Mouse (Mus musculus) embryonic facial prominence, embryonic 14.5 days (tissue): ENCODE measurements around the gene Atp9a. TPM values are rescaled to one million over a fixed set of nuclear protein-coding genes. Genes with fewer than 3 reads are reported as not detected.
A peak's percentile ranks its signal among the peaks of the same experiment; 100 is the strongest.

Source experiments
- ATAC-seq: fragments of 200-750 bp; cut with Nextera tagmentation; 2 replicates; pipeline ENCODE4 v1.8.0; 2017; ENCODE audit warnings: low read depth, moderate number of reproducible peaks, moderate TSS enrichment
- DNase-seq: peaks from one replicate; pipeline ENCODE4 v3.0.0-alpha.2; 2015; ENCODE audit warnings: low spot score
- H3K27ac ChIP-seq: fragments of 300-500 bp; sonication (generic); replicated peaks from 2 replicates; pipeline ENCODE4 v1.5.1; 2014; ENCODE audit warnings: low read depth, mild to moderate bottlenecking, low read length, moderate library complexity
- H3K27me3 ChIP-seq: fragments of 300-500 bp; sonication (generic); replicated peaks from 2 replicates; pipeline ENCODE4 v1.6.1; 2014; ENCODE audit warnings: low read length; ENCODE audit not compliant: control insufficient read depth, insufficient read depth
- H3K36me3 ChIP-seq: fragments of 300-500 bp; sonication (generic); 2 replicates; pipeline ENCODE4 v1.6.1; 2014; ENCODE audit warnings: low read length, mixed read lengths; ENCODE audit not compliant: control insufficient read depth, insufficient read depth
- H3K4me1 ChIP-seq: fragments of 300-500 bp; sonication (generic); 2 replicates; pipeline ENCODE4 v1.6.1; 2014; ENCODE audit warnings: antibody characterized with exemption, low read length; ENCODE audit not compliant: control insufficient read depth, insufficient read depth
- H3K4me2 ChIP-seq: fragments of 300-500 bp; sonication (generic); 2 replicates; pipeline ENCODE4 v1.6.1; 2014; ENCODE audit warnings: low read depth, mild to moderate bottlenecking, low read length, moderate library complexity, mixed read lengths
- H3K4me3 ChIP-seq: fragments of 300-500 bp; sonication (generic); 2 replicates; pipeline ENCODE4 v1.5.1; 2014; ENCODE audit warnings: low read depth, mild to moderate bottlenecking, low read length
- H3K9ac ChIP-seq: fragments of 300-500 bp; sonication (generic); 2 replicates; pipeline ENCODE4 v1.6.1; 2014; ENCODE audit warnings: low read depth, mild to moderate bottlenecking, low read length, moderate library complexity, mixed read lengths
- H3K9me3 ChIP-seq: fragments of 300-500 bp; sonication (generic); 2 replicates; pipeline ENCODE4 v1.6.1; 2016; ENCODE audit warnings: low read length; ENCODE audit not compliant: control insufficient read depth
- WGBS: fragments of 180-500 bp; shearing (Covaris S2); extraction: QIAGEN DNeasy Blood & Tissue Kit; methylation state at CpG from one replicate; pipeline ENCODE4 v1.1.7; 2014; 5-methylcytosine and 5-hydroxymethylcytosine counted together
- polyA plus RNA-seq: library from polyadenylated mRNA; unstranded; fragments of >200 nt; fragmentation: Nextera tagmentation; extraction: Ambion mirVana; gene quantifications from 2 replicates; pipeline ENCODE4 v1.2.1, GENCODE M21; 2014

Gene Atp9a
- polyA plus RNA-seq, 1 experiment from 2014 or later = 28.7 TPM

DNA sequence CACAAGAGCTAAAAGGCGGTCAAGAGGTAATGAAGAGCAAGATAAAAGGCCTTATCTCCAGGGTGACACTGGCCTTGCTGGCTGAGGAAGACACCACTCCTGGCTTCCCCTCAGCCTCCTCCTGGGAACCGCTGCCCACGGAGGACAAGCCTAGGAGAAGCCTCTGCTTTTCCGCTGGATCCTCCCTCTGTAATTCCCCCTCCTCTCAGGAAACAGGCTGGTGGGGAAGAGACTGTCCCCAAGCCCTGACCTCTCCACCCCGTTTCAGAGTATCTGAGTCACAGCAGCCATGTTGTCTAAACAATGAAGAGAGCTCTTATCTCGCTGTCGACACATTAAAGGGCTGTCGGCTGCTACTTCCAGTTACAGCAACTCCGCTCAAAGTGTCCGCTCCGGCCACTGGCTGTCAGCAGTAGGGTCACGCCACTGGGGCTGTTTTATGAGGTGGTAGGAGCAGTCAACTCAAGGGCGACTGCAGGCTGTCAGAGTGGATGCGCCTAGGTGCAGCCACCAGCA is 108.8 kb downstream of the Atp9a start:
- no peak overlapping the region for H3K4me3 ChIP-seq

DNA sequence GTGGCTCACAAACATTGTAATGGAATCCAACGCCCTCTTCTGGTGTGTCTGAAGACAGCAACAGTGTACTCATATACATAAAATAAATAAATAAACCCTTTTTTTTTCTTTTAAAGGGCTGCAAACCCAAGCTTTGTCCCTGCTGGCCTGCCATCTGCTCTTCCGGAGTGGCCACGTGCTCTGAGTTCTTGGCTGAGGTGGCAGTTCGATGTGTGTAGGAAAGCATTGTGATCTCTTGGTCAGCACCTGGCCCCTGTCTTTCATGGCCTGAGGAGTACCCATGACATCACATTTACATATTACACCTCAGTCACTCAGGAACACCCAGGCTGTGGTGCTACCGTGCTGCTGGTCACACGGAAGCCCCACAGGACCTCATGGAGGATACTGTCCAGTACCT is 109.7 kb downstream of the Atp9a start:
- WGBS = 80% methylated on average over 6 of the region's 6 CpGs
- no peak overlapping the region for H3K4me3 ChIP-seq
- peaks cover 10% of the 10 kb centered on the region for H3K4me1 ChIP-seq
- H3K27ac ChIP-seq = no peak overlapping the region
- 0 out of 2 replicates have a peak, but pooled peaks cover 10% of the 10 kb centered on the region for H3K36me3 ChIP-seq
- H3K9me3 ChIP-seq = no peaks in the 10 kb centered on the region
- DNase-seq = no peak
- no peak for ATAC-seq
- no peak overlapping the region for H3K4me2 ChIP-seq
- H3K27me3 ChIP-seq = no peaks in the 10 kb centered on the region
- H3K9ac ChIP-seq = no peak overlapping the region

More for the DNA sequence above, 108.8 kb downstream of the Atp9a start:
- ATAC-seq (no peak), DNase-seq (no peak)
- H3K27me3 ChIP-seq = no peaks in the 10 kb centered on the region
- no peak overlapping the region for H3K4me2 ChIP-seq
- H3K36me3 ChIP-seq = peaks cover 14% of the 10 kb centered on the region; the same call in 1 of the 2 replicates
- no peak overlapping the region for H3K9ac ChIP-seq
- no peak overlapping the region for H3K27ac ChIP-seq
- peaks cover 2% of the 10 kb centered on the region; the same call in 1 of the 2 replicates for H3K4me1 ChIP-seq
- no peaks in the 10 kb centered on the region for H3K9me3 ChIP-seq
- 50% methylated on average over 14 of the region's 14 CpGs for WGBS

DNA sequence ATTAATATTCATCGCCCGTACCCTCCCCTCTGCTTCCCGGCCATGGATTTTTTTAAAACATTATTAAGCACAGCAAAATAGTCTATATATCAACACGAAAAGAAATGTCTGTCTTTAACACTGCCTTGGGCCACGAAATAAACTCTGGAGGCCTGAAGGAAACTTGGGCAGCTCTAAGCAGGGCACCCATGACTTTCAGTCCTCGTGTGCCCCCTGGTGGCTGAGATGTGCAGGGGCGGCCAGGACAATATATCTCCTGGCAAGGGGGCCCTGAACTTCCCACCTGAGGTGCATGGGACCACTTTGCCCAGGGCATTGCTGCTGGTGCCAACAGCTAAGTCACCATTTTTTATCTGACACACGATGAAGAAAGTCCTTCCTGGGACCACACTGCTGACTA is 113.4 kb downstream of the Atp9a start:
- H3K9me3 ChIP-seq = 0 out of 2 replicates have a peak, but pooled peaks cover under 1% of the 10 kb centered on the region
- no peaks in the 10 kb centered on the region for H3K27me3 ChIP-seq
- no peak overlapping the region for H3K4me2 ChIP-seq
- H3K4me1 ChIP-seq = peaks cover 31% of the 10 kb centered on the region
- H3K4me3 ChIP-seq = no peak overlapping the region
- H3K27ac ChIP-seq = peak overlapping the region; percentile 67
- H3K36me3 ChIP-seq = no peaks in the 10 kb centered on the region
- 19% methylated on average over 8 of the region's 8 CpGs for WGBS
- peak; percentile 80 for DNase-seq
- no peak overlapping the region for H3K9ac ChIP-seq
- ATAC-seq = peak; percentile 80

DNA sequence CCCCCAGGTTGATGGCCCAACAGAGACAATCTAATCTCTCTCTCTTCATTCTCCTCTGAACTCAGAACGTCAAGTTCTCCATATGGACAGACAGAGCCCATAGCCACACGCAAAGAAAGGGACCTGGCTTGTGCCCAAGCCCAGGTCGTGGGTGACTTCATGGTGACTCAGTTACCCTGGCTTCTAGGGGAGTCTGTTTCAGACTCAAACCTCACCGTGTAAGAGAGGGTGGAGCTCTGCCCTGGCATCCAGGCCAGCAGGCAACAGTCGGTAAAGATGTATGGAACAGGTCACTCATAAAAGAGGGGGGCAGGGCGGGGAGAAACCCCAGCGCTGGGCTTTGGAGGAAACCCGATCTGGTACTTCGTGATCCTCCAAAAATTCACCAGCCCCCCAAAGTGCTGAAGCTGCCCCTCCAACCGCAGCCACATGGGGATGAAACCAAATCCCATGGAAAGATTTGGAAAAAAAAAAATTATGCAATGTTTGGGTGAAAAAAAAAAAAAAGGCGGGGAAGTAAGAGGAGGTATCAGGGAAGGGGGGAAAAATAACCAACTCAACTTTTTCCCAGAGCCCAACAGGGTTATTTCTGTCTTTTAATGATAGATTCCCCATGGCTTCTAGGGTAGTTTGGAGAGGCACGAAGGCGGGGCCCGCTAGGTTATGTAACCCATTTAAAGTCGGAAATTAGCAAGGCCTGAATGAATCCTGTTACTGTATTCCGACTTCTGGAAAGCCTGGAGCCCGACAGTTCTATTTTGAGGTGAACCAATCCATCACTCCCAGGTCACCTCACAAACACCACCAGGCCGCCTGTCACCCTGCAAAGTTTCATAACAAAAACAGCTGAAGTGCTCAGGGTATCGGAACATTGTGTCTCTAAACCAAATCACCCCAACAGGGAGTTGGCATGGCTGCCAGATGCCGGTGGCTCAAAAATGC is 114.1 kb downstream of the Atp9a start:
- no peak overlapping the region for H3K4me3 ChIP-seq
- DNase-seq = peak; percentile 57
- peaks cover 31% of the 10 kb centered on the region for H3K4me1 ChIP-seq
- no peaks in the 10 kb centered on the region for H3K36me3 ChIP-seq
- no peak overlapping the region for H3K9ac ChIP-seq
- peak overlapping the region; percentile 2; the same call in 1 of the 2 replicates for H3K4me2 ChIP-seq
- no peaks in the 10 kb centered on the region for H3K27me3 ChIP-seq
- ATAC-seq = peak; percentile 42
- peak overlapping the region; percentile 73 for H3K27ac ChIP-seq
- WGBS = 41% methylated on average over 20 of the region's 20 CpGs
- 0 out of 2 replicates have a peak, but pooled peaks cover 4% of the 10 kb centered on the region for H3K9me3 ChIP-seq

DNA sequence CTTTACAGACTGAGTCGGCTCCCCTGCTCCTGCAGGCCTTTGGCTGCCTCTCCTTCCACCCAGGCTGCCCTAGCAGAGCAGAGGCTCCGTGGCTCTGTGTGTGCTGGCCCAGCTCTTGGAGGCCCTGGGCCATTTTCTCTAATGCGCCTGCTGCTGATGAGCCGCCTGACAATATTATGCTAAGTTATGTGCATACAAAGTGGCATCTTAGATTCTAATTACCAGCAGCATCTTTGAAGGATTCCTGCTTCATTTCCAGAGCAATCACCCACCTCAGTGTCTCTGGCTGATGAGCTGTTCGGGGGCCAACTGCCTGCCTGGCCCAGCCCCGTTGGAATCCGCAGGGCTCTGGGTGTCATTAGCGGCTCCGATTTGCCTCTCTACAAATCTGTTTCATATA is 115.8 kb downstream of the Atp9a start:
- H3K9ac ChIP-seq = no peak overlapping the region

DNA sequence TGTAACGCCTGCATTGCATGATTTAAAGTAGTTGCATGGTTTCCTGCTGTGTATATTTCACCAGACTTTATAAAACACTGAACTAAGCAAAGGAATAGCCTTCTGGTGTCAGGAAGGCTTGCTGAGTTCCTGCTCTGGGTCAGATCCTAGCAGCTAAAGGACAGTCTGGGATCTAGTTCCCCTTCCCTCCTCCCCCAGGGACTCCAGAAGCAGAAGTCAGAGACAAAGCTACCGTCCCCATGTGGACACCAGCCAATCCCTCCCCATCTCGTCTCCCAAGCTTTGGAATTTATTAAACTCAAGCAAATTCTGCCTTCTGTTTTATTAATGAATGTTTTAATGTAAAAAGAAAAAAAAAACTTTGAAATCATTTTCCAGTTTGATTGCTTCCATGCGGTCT is 117.1 kb downstream of the Atp9a start:
- Histone ChIP-seq H3K9ac (no peak overlapping the region), H3K4me1 (peaks cover 31% of the 10 kb centered on the region), H3K4me3 (no peak overlapping the region), H3K27me3 (no peaks in the 10 kb centered on the region), H3K27ac (no peak overlapping the region), H3K4me2 (no peak overlapping the region), H3K36me3 (no peaks in the 10 kb centered on the region), H3K9me3 (0 out of 2 replicates have a peak, but pooled peaks cover 4% of the 10 kb centered on the region)
- 41% methylated on average over 4 of the region's 4 CpGs for WGBS
- ATAC-seq (no peak), DNase-seq (no peak)

More for the DNA sequence above, 115.8 kb downstream of the Atp9a start:
- Histone ChIP-seq H3K4me3 (no peak overlapping the region), H3K4me2 (no peak overlapping the region), H3K36me3 (no peaks in the 10 kb centered on the region), H3K27me3 (no peaks in the 10 kb centered on the region), H3K27ac (peak overlapping the region; percentile 48; the same call in 1 of the 2 replicates), H3K4me1 (peaks cover 31% of the 10 kb centered on the region), H3K9me3 (0 out of 2 replicates have a peak, but pooled peaks cover 4% of the 10 kb centered on the region)
- WGBS = 47% methylated on average over 9 of the region's 9 CpGs
- ATAC-seq (no peak), DNase-seq (peak; percentile 47)

DNA sequence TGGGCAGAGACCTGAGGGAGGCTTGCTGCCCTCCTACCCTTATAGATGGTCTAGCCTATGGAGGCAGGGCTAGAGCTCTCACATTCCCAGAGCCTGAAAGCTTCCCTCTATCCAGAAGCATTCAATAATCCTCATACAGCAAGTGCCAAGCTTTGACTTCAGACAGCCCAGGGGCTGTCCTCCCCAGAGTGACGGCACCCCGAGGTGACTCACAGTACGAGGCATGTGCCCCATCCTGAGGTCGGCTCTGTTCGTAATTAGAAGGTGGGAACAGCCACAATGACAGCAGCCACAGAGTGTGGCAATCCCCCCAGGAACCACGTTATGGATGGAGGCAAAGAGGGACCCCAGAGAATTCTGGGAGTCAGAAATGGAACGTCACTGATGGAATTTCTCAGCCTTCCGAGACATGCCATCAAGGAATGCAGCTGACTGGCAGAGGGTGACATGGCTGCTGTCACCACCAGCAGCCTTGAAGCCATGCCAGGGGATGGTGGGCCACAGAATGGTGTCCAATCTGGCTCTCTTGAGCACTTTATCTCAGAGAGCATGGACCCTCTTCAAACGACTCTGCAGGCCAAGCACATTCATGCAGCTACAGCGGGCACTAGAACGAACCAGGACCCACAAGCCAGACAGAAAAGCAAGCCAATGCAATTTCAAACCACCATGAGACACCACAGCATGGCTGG is 121.0 kb downstream of the Atp9a start:
- H3K27me3 ChIP-seq = no peaks in the 10 kb centered on the region
- ATAC-seq (no peak), DNase-seq (no peak)
- no peak overlapping the region for H3K4me3 ChIP-seq
- no peak overlapping the region for H3K9ac ChIP-seq
- H3K36me3 ChIP-seq = no peaks in the 10 kb centered on the region
- peaks cover 27% of the 10 kb centered on the region for H3K4me1 ChIP-seq
- H3K4me2 ChIP-seq = no peak overlapping the region
- 74% methylated on average over 11 of the region's 11 CpGs for WGBS
- 0 out of 2 replicates have a peak, but pooled peaks cover 4% of the 10 kb centered on the region for H3K9me3 ChIP-seq
- no peak overlapping the region for H3K27ac ChIP-seq

DNA sequence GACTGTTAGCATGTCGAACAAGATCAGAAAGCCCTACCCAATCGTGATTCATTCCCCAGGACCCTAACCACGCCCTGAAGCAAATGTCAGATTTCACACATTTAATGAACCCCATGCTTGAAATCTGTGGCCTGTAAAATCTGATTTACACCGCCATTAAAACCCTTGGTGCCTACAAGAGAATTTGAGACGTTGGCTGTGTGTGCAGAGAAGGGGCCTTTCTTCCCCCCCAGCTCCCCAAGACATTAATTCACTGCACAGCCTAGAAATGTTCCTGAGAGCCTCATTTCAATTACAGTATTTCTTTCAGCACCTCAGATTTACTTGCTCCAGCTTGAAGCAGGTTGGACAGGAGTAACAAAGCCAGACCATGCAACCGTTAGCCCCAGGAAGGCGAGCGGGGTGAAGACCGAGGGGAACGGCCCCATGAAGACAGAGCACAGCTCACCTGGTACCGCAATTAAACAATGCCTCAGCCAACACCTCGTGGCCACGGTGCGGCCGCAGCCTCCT is 123.9 kb downstream of the Atp9a start:
- DNase-seq (no peak), ATAC-seq (no peak)
- peaks cover 24% of the 10 kb centered on the region for H3K4me1 ChIP-seq
- no peak overlapping the region for H3K9ac ChIP-seq
- no peaks in the 10 kb centered on the region for H3K27me3 ChIP-seq
- H3K4me3 ChIP-seq = no peak overlapping the region
- no peaks in the 10 kb centered on the region for H3K36me3 ChIP-seq
- no peak overlapping the region for H3K4me2 ChIP-seq
- 59% methylated on average over 15 of the region's 15 CpGs for WGBS
- no peak overlapping the region for H3K27ac ChIP-seq
- no peaks in the 10 kb centered on the region for H3K9me3 ChIP-seq
